Mouse (Mus musculus) CH12.LX (cell line): Measurements from ENCODE around the gene Slc38a10.

Experiments used
- CTCF ChIP-seq, 2 experiments: IDR thresholded peaks in 1 of 2; conservative IDR thresholded peaks in 1 of 2; 2 replicates each; pipeline ENCODE4 v1.5.1; 2011 to 2012; ENCODE audit warnings: low read depth in 2 of 2, low read length in 2 of 2, improper control_type of control experiment in 1 of 2, inconsistent platforms in 1 of 2, mild to moderate bottlenecking in 1 of 2, moderate library complexity in 1 of 2
- E2F4 ChIP-seq: IDR thresholded peaks from 2 replicates; pipeline ENCODE4 v1.6.1; 2011; ENCODE audit warnings: low read depth, low read length, improper control_type of control experiment; ENCODE audit not compliant: insufficient replicate concordance
- EP300 ChIP-seq: IDR thresholded peaks from 2 replicates; pipeline ENCODE4 v1.6.1; 2011; ENCODE audit warnings: low read length, improper control_type of control experiment
- HCFC1 ChIP-seq: IDR thresholded peaks from 2 replicates; pipeline ENCODE4 v1.6.1; 2012; ENCODE audit warnings: low read depth, mild to moderate bottlenecking, inconsistent platforms, low read length, improper control_type of control experiment
- IRF4 ChIP-seq: IDR thresholded peaks from 2 replicates; pipeline ENCODE4 v1.6.1; 2014; ENCODE audit warnings: low read depth, mild to moderate bottlenecking, inconsistent platforms, low read length, improper control_type of control experiment
- MAX ChIP-seq: IDR thresholded peaks from 2 replicates; pipeline ENCODE4 v1.6.1; 2011; ENCODE audit warnings: low read length, improper control_type of control experiment
- POLR2A ChIP-seq: IDR thresholded peaks from 2 replicates; pipeline ENCODE4 v1.6.1; 2011; ENCODE audit warnings: low read depth, mild to moderate bottlenecking, improper control_type of control experiment, low read length
- POLR2AphosphoS2 ChIP-seq: IDR thresholded peaks from 2 replicates; pipeline ENCODE4 v1.6.1; 2011; ENCODE audit warnings: low read depth, low read length, improper control_type of control experiment
- SMC3 ChIP-seq: IDR thresholded peaks from 2 replicates; pipeline ENCODE4 v1.6.1; 2011; ENCODE audit warnings: low read depth, low read length, improper control_type of control experiment

- TF ChIP-seq CTCF (conservative IDR thresholded peaks at IDR 0.05 in 1 of 2, IDR thresholded peaks at IDR 0.05 in 1 of 2; ENCODE audit: low read depth in 2 of 2, low read length in 2 of 2) (no peak), HCFC1 (no peak), E2F4 (no peak), MAX (no peak), EP300 (no peak), POLR2A (no peak), SMC3 (no peak), POLR2AphosphoS2 (no peak), IRF4 (no peak)
These were observed 36.9 kb upstream of the Slc38a10 start for GRCm38 (mm10) chr11:120188102-120188480.
